Mouse (Mus musculus) heart, embryonic 13.5 days (tissue): Measurements from ENCODE around the gene Agbl5. TPM values are rescaled to one million over a fixed set of nuclear protein-coding genes. Genes with fewer than 3 reads are reported as not detected.

Source experiments
- ATAC-seq: fragments of 200-750 bp; cut with Nextera tagmentation; 2 replicates; pipeline ENCODE4 v1.8.0; 2017; ENCODE audit warnings: moderate TSS enrichment; ENCODE audit not compliant: insufficient number of reproducible peaks, low FRiP score, low TSS enrichment; ENCODE audit errors: extremely low read depth
- H3K27ac ChIP-seq: fragments of 300-500 bp; sonication (generic); replicated peaks from 2 replicates; pipeline ENCODE4 v1.5.1; 2015; ENCODE audit warnings: moderate library complexity, mild to moderate bottlenecking, inconsistent platforms
- H3K27me3 ChIP-seq: fragments of 300-500 bp; sonication (generic); replicated peaks from 2 replicates; pipeline ENCODE4 v1.6.1; 2015; ENCODE audit warnings: mild to moderate bottlenecking, inconsistent platforms
- H3K36me3 ChIP-seq: fragments of 300-500 bp; sonication (generic); 2 replicates; pipeline ENCODE4 v1.6.1; 2015; ENCODE audit warnings: mild to moderate bottlenecking, inconsistent platforms
- H3K4me1 ChIP-seq: fragments of 300-500 bp; sonication (generic); 2 replicates; pipeline ENCODE4 v1.6.1; 2015; ENCODE audit warnings: inconsistent platforms
- H3K4me2 ChIP-seq: fragments of 300-500 bp; sonication (generic); 2 replicates; pipeline ENCODE4 v1.6.1; 2015; ENCODE audit warnings: inconsistent platforms, mild to moderate bottlenecking, moderate library complexity
- H3K4me3 ChIP-seq: fragments of 300-500 bp; sonication (generic); 2 replicates; pipeline ENCODE4 v1.5.1; 2015; ENCODE audit warnings: moderate library complexity, mild to moderate bottlenecking, inconsistent platforms
- H3K9ac ChIP-seq: fragments of 300-500 bp; sonication (generic); 2 replicates; pipeline ENCODE4 v1.6.1; 2015; ENCODE audit warnings: inconsistent platforms, mild to moderate bottlenecking, moderate library complexity
- H3K9me3 ChIP-seq: fragments of 300-500 bp; sonication (generic); 2 replicates; pipeline ENCODE4 v1.6.1; 2016; ENCODE audit warnings: inconsistent platforms
- WGBS: fragments of 180-500 bp; shearing (Covaris S2); methylation state at CpG from one replicate; pipeline ENCODE4 v1.1.7; 2015; ENCODE audit warnings: mixed read lengths; 5-methylcytosine and 5-hydroxymethylcytosine counted together
- polyA plus RNA-seq: library from polyadenylated mRNA; unstranded; fragments of >200 nt; fragmentation: Nextera tagmentation; extraction: Ambion mirVana; gene quantifications from 2 replicates; pipeline ENCODE4 v1.2.1, GENCODE M21; 2015

Gene Agbl5
- polyA plus RNA-seq, 1 experiment from 2014 or later, result 11.5 TPM

DNA sequence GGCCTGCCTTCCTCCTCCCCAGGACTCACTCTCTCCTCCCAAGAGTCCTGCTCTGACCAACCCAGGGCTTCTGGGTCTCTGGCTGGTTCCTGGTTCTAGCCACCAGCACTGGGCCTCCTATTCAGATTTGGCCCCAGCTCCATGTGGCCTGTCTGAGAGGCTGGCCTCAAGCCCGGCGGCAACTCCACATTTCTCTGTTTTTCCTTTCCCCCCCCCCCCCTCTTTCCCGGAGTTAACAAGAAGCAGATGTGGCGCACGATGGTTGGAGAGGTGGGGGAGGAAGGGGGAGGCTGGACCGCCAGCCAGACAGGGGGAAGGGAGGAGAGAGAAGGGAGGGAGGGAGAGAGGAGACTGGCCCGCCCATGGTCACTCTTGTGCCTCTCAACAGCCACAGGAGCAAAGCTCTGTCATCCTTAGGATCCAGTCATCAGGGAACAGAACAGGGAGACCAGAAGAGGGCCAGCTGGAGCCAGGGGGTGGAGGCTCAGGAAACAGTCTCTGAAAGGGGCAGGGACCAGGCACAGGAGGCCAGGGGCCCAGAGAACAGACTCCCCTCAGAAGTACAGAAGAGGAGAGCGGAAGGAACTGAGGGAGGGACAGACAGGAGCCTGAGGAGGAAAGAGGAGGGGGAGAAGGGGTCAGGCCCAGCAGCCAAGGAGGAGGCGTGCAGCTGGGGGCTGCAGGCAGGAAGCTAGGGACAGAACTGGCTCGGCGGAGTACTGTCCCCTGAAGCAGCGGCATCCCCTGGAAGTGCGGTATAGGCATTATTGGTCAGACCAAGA lies 24.8 kb downstream of the Agbl5 start, which contains the start of gene Emilin1:
Emilin1 (plus strand) TSS at position 343 of the 782 bp plus-strand sequence.
- WGBS, result 17% methylated on average over 13 of the region's 13 CpGs
- ATAC-seq, result peak; percentile 58
- peaks cover 17% of the 10 kb centered on the region for H3K36me3 ChIP-seq
- peak within 1 kb of the TSS; percentile 83 for H3K9ac ChIP-seq
- H3K4me3 ChIP-seq, result peak within 1 kb of the TSS; percentile 59
- H3K27me3 ChIP-seq, result no peaks in the 10 kb centered on the region
- H3K9me3 ChIP-seq, result no peaks in the 10 kb centered on the region
- peak within 1 kb of the TSS; percentile 79 for H3K4me2 ChIP-seq
- peaks cover 95% of the 10 kb centered on the region for H3K4me1 ChIP-seq
- H3K27ac ChIP-seq, result peak within 1 kb of the TSS; percentile 96

DNA sequence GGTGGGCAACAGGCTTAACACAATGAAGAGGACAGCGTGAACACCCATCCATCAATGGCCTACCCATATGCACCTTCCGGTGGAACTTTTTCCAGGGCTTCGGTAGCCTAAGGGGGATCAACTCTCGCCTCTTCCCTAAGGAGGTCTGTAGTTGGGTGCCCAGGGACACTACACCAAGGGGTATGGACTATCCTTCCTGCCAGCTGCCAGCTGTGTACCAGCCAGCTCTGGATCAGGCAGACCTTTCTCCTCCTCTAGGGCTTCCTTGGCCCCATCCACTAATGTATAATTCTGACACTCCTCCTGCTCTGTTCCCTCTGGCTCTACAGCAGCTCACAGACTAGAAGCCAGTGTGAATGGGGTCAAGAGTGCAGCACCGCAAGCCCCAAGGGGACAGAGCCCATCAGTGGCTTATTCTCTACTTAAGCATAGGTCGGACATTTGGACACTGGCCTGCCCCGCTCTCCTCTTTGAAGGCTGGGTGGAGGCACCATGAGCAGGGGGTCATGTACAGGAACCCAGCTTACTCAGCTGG lies 25.7 kb downstream of the Agbl5 start:
- no peaks in the 10 kb centered on the region for H3K27me3 ChIP-seq
- peaks cover 88% of the 10 kb centered on the region for H3K4me1 ChIP-seq
- ATAC-seq, result no peak
- peaks cover 26% of the 10 kb centered on the region for H3K36me3 ChIP-seq
- H3K9me3 ChIP-seq, result no peaks in the 10 kb centered on the region
- H3K4me3 ChIP-seq, result peak overlapping the region; percentile 59
- peak overlapping the region; percentile 79 for H3K4me2 ChIP-seq
- H3K9ac ChIP-seq, result peak overlapping the region; percentile 83
- peak overlapping the region; percentile 96 for H3K27ac ChIP-seq
- WGBS, result 48% methylated on average over 7 of the region's 7 CpGs

DNA sequence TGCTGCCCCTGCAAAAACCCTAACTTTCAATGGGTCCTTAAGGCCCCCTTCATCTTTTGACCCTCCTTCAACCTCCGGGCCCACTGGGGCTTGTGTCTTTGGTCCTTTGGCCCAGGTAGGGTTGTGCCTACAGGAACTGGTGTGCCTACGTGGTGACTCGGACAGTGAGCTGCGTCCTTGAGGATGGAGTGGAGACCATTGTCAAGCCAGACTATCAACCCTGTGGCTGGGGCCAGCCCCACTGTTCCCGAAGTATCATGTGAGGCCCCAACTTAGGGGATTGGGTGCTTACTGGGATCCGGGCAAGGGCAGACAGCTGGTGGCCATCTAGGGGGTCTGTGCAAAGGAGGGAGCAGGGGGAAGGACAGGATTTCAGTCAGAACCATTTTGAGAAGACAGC lies 26.4 kb downstream of the Agbl5 start:
- Histone ChIP-seq H3K36me3 (peaks cover 33% of the 10 kb centered on the region), H3K9me3 (no peaks in the 10 kb centered on the region), H3K4me1 (peaks cover 82% of the 10 kb centered on the region), H3K27ac (peak overlapping the region; percentile 96), H3K9ac (peak overlapping the region; percentile 83), H3K27me3 (no peaks in the 10 kb centered on the region), H3K4me3 (peak overlapping the region; percentile 59), H3K4me2 (peak overlapping the region; percentile 79)
- 50% methylated on average over 6 of the region's 6 CpGs for WGBS
- no peak for ATAC-seq

- H3K9me3 ChIP-seq, result no peaks in the 10 kb centered on the region
- peaks cover 79% of the 10 kb centered on the region for H3K4me1 ChIP-seq
- no peaks in the 10 kb centered on the region for H3K27me3 ChIP-seq
- H3K36me3 ChIP-seq, result peaks cover 38% of the 10 kb centered on the region
- peak overlapping the region; percentile 83 for H3K9ac ChIP-seq
- peak overlapping the region; percentile 96 for H3K27ac ChIP-seq
- H3K4me3 ChIP-seq, result peak overlapping the region; percentile 59
- WGBS, result 46% methylated on average over 9 of the region's 9 CpGs
- peak overlapping the region; percentile 79 for H3K4me2 ChIP-seq
- no peak for ATAC-seq
Measured at GRCm38 (mm10) chr5:30915456-30915855, 27.0 kb downstream of the Agbl5 start.

DNA sequence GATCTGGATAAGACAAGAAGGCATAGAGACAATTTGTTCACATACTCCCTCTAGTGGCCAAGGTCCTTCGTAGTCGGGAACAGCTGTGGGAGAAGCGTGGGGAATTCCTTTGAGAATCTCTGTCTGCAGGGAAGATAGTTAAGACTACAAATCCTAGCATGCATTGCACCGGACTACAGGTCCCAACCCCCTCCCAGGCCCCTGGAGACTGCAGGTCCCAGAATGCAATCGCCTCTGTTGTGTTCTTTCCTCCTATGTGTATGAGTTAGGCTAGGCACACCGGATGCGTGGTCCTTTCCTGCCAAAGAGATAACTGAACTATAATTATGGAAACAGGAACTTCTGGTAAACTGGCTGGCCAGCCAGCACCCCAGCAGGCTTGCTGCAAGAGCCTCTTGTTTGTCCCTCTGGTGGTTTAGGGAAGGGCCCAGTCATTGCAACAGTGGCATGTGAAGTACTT lies 27.5 kb downstream of the Agbl5 start:
- peaks cover 79% of the 10 kb centered on the region for H3K4me1 ChIP-seq

GRCm38 (mm10) chr5:30916841-30917240 lies 28.3 kb downstream of the Agbl5 start:
- no peak for ATAC-seq
- WGBS, result 91% methylated on average over 9 of the region's 9 CpGs
- Histone ChIP-seq H3K9me3 (no peaks in the 10 kb centered on the region), H3K4me2 (peak overlapping the region; percentile 79), H3K4me3 (no peak overlapping the region), H3K27me3 (no peaks in the 10 kb centered on the region), H3K9ac (0 out of 2 replicates have a peak overlapping the region, but pooled peaks have one; percentile 3), H3K27ac (peak overlapping the region; percentile 96), H3K36me3 (peaks cover 46% of the 10 kb centered on the region), H3K4me1 (peaks cover 76% of the 10 kb centered on the region)

More for the DNA sequence above, 27.5 kb downstream of the Agbl5 start:
- H3K9ac ChIP-seq, result peak overlapping the region; percentile 83
- ATAC-seq, result peak; percentile 58; the same call in 1 of the 2 replicates
- no peaks in the 10 kb centered on the region for H3K27me3 ChIP-seq
- WGBS, result 2% methylated on average over 7 of the region's 7 CpGs
- peak overlapping the region; percentile 59 for H3K4me3 ChIP-seq
- H3K4me2 ChIP-seq, result peak overlapping the region; percentile 79
- peak overlapping the region; percentile 96 for H3K27ac ChIP-seq
- peaks cover 44% of the 10 kb centered on the region for H3K36me3 ChIP-seq
- no peaks in the 10 kb centered on the region for H3K9me3 ChIP-seq

- WGBS, result 81% methylated on average over 11 of the region's 11 CpGs
- Histone ChIP-seq H3K4me1 (peaks cover 76% of the 10 kb centered on the region), H3K27ac (no peak overlapping the region), H3K9ac (peak overlapping the region; percentile 41), H3K4me2 (no peak overlapping the region), H3K36me3 (peaks cover 46% of the 10 kb centered on the region), H3K4me3 (no peak overlapping the region), H3K9me3 (no peaks in the 10 kb centered on the region), H3K27me3 (no peaks in the 10 kb centered on the region)
- ATAC-seq, result no peak
Measured at GRCm38 (mm10) chr5:30917348-30917747, 28.9 kb downstream of the Agbl5 start.

DNA sequence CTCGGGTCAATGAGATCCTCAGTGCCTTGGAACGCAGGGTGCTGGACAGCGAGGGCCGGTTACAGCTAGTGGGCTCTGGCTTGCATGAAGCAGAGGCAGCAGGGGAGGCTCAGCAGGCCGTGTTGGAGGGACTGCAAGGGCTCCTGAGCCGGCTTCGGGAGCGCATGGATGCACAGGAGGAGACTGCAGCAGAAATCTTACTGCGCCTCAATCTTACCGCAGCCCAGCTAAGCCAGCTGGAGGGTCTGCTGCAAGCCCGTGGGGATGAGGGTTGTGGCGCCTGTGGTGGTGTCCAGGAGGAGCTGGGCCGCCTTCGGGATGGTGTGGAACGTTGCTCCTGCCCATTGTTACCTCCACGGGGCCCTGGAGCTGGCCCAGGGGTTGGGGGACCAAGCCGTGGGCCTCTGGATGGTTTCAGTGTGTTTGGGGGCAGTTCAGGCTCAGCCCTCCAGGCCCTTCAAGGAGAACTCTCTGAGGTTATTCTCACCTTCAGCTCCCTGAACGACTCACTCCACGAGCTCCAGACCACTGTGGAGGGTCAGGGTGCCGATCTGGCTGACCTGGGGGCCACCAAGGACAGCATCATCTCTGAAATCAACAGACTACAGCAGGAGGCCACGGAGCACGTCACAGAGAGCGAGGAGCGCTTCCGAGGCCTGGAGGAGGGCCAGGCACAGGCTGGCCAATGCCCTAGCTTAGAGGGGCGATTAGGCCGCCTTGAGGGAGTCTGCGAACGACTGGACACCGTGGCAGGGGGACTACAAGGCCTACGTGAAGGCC lies 29.6 kb downstream of the Agbl5 start:
- peaks cover 76% of the 10 kb centered on the region for H3K4me1 ChIP-seq
- H3K4me2 ChIP-seq, result no peak overlapping the region
- no peaks in the 10 kb centered on the region for H3K27me3 ChIP-seq
- 86% methylated on average over 31 of the region's 31 CpGs for WGBS
- H3K36me3 ChIP-seq, result peaks cover 46% of the 10 kb centered on the region
- no peak overlapping the region for H3K27ac ChIP-seq
- ATAC-seq, result no peak
- H3K9me3 ChIP-seq, result no peaks in the 10 kb centered on the region
- H3K4me3 ChIP-seq, result no peak overlapping the region
- H3K9ac ChIP-seq, result peak overlapping the region; percentile 41; the same call in 1 of the 2 replicates

DNA sequence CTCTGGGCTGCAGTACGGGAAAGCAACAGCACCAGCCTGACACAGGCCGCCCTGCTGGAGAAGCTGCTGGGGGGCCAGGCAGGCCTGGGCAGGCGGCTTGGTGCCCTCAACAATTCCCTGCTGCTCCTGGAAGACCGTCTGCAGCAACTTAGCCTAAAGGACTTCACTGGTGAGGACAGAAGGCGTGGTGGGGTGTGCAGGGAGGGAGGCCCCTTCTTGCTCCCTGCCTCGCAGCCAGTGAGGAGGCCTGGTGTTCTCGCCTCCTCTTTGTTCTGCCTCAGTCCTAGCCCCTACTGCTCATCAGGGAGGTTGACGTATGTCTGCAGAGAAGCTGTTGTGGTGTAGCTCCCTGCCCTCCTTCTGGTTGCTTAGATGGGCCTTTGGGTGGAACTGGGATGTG lies 30.2 kb downstream of the Agbl5 start:
- 0 out of 2 replicates have a peak overlapping the region, but pooled peaks have one; percentile 14 for H3K9ac ChIP-seq
- no peak for ATAC-seq
- H3K36me3 ChIP-seq, result peaks cover 46% of the 10 kb centered on the region
- H3K4me1 ChIP-seq, result peaks cover 73% of the 10 kb centered on the region
- no peak overlapping the region for H3K4me2 ChIP-seq
- no peaks in the 10 kb centered on the region for H3K9me3 ChIP-seq
- no peak overlapping the region for H3K27ac ChIP-seq
- H3K4me3 ChIP-seq, result no peak overlapping the region
- no peaks in the 10 kb centered on the region for H3K27me3 ChIP-seq
- WGBS, result 79% methylated on average over 8 of the region's 8 CpGs

- Histone ChIP-seq H3K27ac (no peak overlapping the region), H3K36me3 (peaks cover 46% of the 10 kb centered on the region), H3K9me3 (no peaks in the 10 kb centered on the region), H3K4me2 (peak overlapping the region; percentile 79; the same call in 1 of the 2 replicates), H3K27me3 (no peaks in the 10 kb centered on the region; the same call in 1 of the 2 replicates), H3K4me1 (peaks cover 60% of the 10 kb centered on the region), H3K9ac (peak overlapping the region; percentile 15; the same call in 1 of the 2 replicates), H3K4me3 (no peak overlapping the region)
- WGBS, result 67% methylated on average over 11 of the region's 11 CpGs
- ATAC-seq, result no peak
Measured at GRCm38 (mm10) chr5:30919831-30920614, 31.5 kb downstream of the Agbl5 start.
